Comparison of ENCODE assay signal across 8 mouse cellular contexts in genomic region chr15:96638173-96638572, GRCm38 (mm10). TPM values are rescaled to one million over a fixed set of nuclear protein-coding genes. Genes with fewer than 3 reads are reported as not detected.
DNase-seq lines count a peak whose midpoint lies in the region; ATAC-seq lines count a peak whose summit lies in the region.

No protein-coding gene starts in this region.

- no peaks in the 10 kb centered on the region for H3K27me3 ChIP-seq in liver, embryonic 11.5 days (replicated peaks; ENCODE audit: control insufficient read depth, insufficient read depth, low read length)
- H3K27me3 ChIP-seq in hindbrain, embryonic 12.5 days = no peaks in the 10 kb centered on the region

- WGBS in liver, embryonic 11.5 days = 48% methylated on average over 10 of the region's 10 CpGs
- WGBS in hindbrain, embryonic 12.5 days = 72% methylated on average over 10 of the region's 10 CpGs

- H3K27ac ChIP-seq in liver, embryonic 11.5 days (ENCODE audit: low read depth, low read length) = no peak overlapping the region
- H3K27ac ChIP-seq in hindbrain, embryonic 12.5 days = no peak overlapping the region

- no peak overlapping the region for H3K4me3 ChIP-seq in liver, embryonic 11.5 days (ENCODE audit: low read depth, low read length)
- no peak overlapping the region for H3K4me3 ChIP-seq in hindbrain, embryonic 12.5 days

- peaks cover 21% of the 10 kb centered on the region for H3K36me3 ChIP-seq in liver, embryonic 11.5 days (ENCODE audit: control insufficient read depth, insufficient read depth, low read length)
- peaks cover 42% of the 10 kb centered on the region for H3K36me3 ChIP-seq in hindbrain, embryonic 12.5 days

- DNase-seq in liver (peak; percentile 18), adipocyte (ENCODE audit: low spot score) (peak; percentile 22)
- DNase-seq in liver, embryonic 11.5 days (ENCODE audit: low spot score) = no peak
- peak; percentile 38 for DNase-seq in mesoderm, embryonic 11.5 days (ENCODE audit: low read depth, low spot score)
- no peak for DNase-seq in layer of hippocampus, postnatal 36 days
- no peak for DNase-seq in adrenal gland, postnatal 4 days (ENCODE audit: low spot score in 2 of 2)
- DNase-seq in right cerebral cortex, postnatal 36 days (ENCODE audit: low spot score in 2 of 2) = no peak

- peaks cover 16% of the 10 kb centered on the region for H3K4me1 ChIP-seq in liver, embryonic 11.5 days (replicated peaks; ENCODE audit: control insufficient read depth, insufficient read depth, low read length)
- H3K4me1 ChIP-seq in hindbrain, embryonic 12.5 days = peaks cover 23% of the 10 kb centered on the region

- H3K9ac ChIP-seq in liver, embryonic 11.5 days (ENCODE audit: low read depth, low read length) = no peak overlapping the region
- no peak overlapping the region for H3K9ac ChIP-seq in hindbrain, embryonic 12.5 days

- ATAC-seq in liver, embryonic 11.5 days (replicated peaks; ENCODE audit: low FRiP score) = no peak
- ATAC-seq in hindbrain, embryonic 12.5 days (ENCODE audit: low FRiP score) = no peak

- H3K9me3 ChIP-seq in liver, embryonic 11.5 days (ENCODE audit: control insufficient read depth, low read length) = no peaks in the 10 kb centered on the region
- peaks cover 6% of the 10 kb centered on the region; the same call in 1 of the 2 replicates for H3K9me3 ChIP-seq in hindbrain, embryonic 12.5 days (replicated peaks)

- no peak overlapping the region for H3K4me2 ChIP-seq in liver, embryonic 11.5 days
- peak overlapping the region; percentile 11; the same call in 1 of the 2 replicates for H3K4me2 ChIP-seq in hindbrain, embryonic 12.5 days (replicated peaks)

RNA-seq across cellular contexts. Expression of gene Slc38a1, which starts 4.5 kb away (rescaled TPM):
- 61.6 and 68.5 TPM in 2 replicates for polyA plus RNA-seq in liver, embryonic 11.5 days (2014; fragmentation: Nextera tagmentation; extraction: Ambion mirVana)
- polyA plus RNA-seq in hindbrain, embryonic 12.5 days (2016; fragmentation: Nextera tagmentation; extraction: Ambion mirVana) = 152 and 155 TPM in 2 replicates
- 10 to 100 TPM; 78.3 to 79.3 TPM for total RNA-seq in layer of hippocampus, postnatal 36 days (2021)
- total RNA-seq in adrenal gland, postnatal 4 days (2021) = 10 to 100 TPM; 58.0 to 64.5 TPM

Comparison
In these comparisons a context has a peak if more than half of its experiments do, and no peak if none do; other contexts are left out.
1. DNase-seq: peak in liver (single experiment), adipocyte (single experiment) and mesoderm, embryonic 11.5 days (single experiment); none in liver, embryonic 11.5 days (single experiment), layer of hippocampus, postnatal 36 days (0 of 2), adrenal gland, postnatal 4 days (0 of 2) and right cerebral cortex, postnatal 36 days (0 of 2).